Mouse (Mus musculus) CH12.LX (cell line): ENCODE measurements around the gene Atp5l. TPM values are rescaled to one million over a fixed set of nuclear protein-coding genes. Genes with fewer than 3 reads are reported as not detected.

Source experiments
- DNase-seq: peaks from one replicate; pipeline ENCODE4 v3.0.0-alpha.2; 2013; ENCODE audit errors: extremely low read depth
- H3K27ac ChIP-seq: 2 replicates; pipeline ENCODE4 v1.5.1; 2012; ENCODE audit warnings: low read depth, mild to moderate bottlenecking, control low read depth, moderate library complexity; ENCODE audit not compliant: insufficient read depth
- H3K27me3 ChIP-seq: replicated peaks from 2 replicates; pipeline ENCODE3; 2012; ENCODE audit warnings: inconsistent platforms
- H3K36me3 ChIP-seq, 2 experiments: replicated peaks in 1 of 2; 2 replicates each; pipeline versions ENCODE3 to v1.6.1; 2012; ENCODE audit warnings: inconsistent platforms in 1 of 2, low read length in 1 of 2, mild to moderate bottlenecking in 1 of 2, mixed read lengths in 1 of 2, moderate library complexity in 1 of 2; ENCODE audit not compliant: control insufficient read depth in 1 of 2, insufficient read depth in 1 of 2
- H3K4me1 ChIP-seq, 2 experiments: 2 replicates each; pipeline ENCODE4 v1.6.1; 2012; ENCODE audit warnings: inconsistent platforms in 1 of 2, moderate library complexity in 1 of 2; ENCODE audit not compliant: insufficient read depth in 2 of 2, control insufficient read depth in 1 of 2
- H3K4me2 ChIP-seq: 2 replicates; pipeline ENCODE4 v1.6.1; 2012; ENCODE audit warnings: low read depth, mild to moderate bottlenecking, control low read depth; ENCODE audit not compliant: poor library complexity, insufficient read depth, severe bottlenecking
- H3K4me3 ChIP-seq, 3 experiments: fragments of 150-350 bp in 1 of 3; sonication (generic) in 1 of 3; replicated peaks in 1 of 3; 2 replicates each; pipeline versions ENCODE3 to v1.5.1; 2011 to 2012; ENCODE audit warnings: low read depth in 2 of 3, low read length in 2 of 3, mild to moderate bottlenecking in 2 of 3, moderate library complexity in 2 of 3, control low read depth in 1 of 3, improper control_type of control experiment in 1 of 3, inconsistent platforms in 1 of 3, mixed read lengths in 1 of 3; ENCODE audit not compliant: poor library complexity in 1 of 3
- H3K79me2 ChIP-seq: replicated peaks from 2 replicates; pipeline ENCODE4 v1.6.1; 2012; ENCODE audit warnings: mild to moderate bottlenecking, moderate library complexity; ENCODE audit not compliant: control insufficient read depth, poor library complexity, insufficient read depth, severe bottlenecking; ENCODE audit errors: extremely low read depth
- H3K9ac ChIP-seq: 2 replicates; pipeline ENCODE4 v1.6.1; 2012; ENCODE audit warnings: low read depth, mild to moderate bottlenecking, control low read depth, moderate library complexity; ENCODE audit not compliant: insufficient read depth
- H3K9me3 ChIP-seq: replicated peaks from 2 replicates; pipeline ENCODE3; 2012; ENCODE audit warnings: low read length, inconsistent platforms, mixed read lengths
- BHLHE40 ChIP-seq: IDR thresholded peaks from 2 replicates; pipeline ENCODE4 v1.6.1; 2011; ENCODE audit warnings: mild to moderate bottlenecking, low read depth, low read length, improper control_type of control experiment
- CHD1 ChIP-seq: IDR thresholded peaks from 2 replicates; pipeline ENCODE4 v1.6.1; 2012; ENCODE audit warnings: low read depth, low read length, improper control_type of control experiment, inconsistent platforms
- CHD2 ChIP-seq: IDR thresholded peaks from 2 replicates; pipeline ENCODE4 v1.6.1; 2011; ENCODE audit warnings: low read length, improper control_type of control experiment
- CTCF ChIP-seq, 2 experiments: IDR thresholded peaks in 1 of 2; conservative IDR thresholded peaks in 1 of 2; 2 replicates each; pipeline ENCODE4 v1.5.1; 2011 to 2012; ENCODE audit warnings: low read depth in 2 of 2, low read length in 2 of 2, improper control_type of control experiment in 1 of 2, inconsistent platforms in 1 of 2, mild to moderate bottlenecking in 1 of 2, moderate library complexity in 1 of 2
- E2F4 ChIP-seq: IDR thresholded peaks from 2 replicates; pipeline ENCODE4 v1.6.1; 2011; ENCODE audit warnings: low read depth, low read length, improper control_type of control experiment; ENCODE audit not compliant: insufficient replicate concordance
- ELF1 ChIP-seq: IDR thresholded peaks from 2 replicates; pipeline ENCODE4 v1.6.1; 2014; ENCODE audit warnings: low read depth, mild to moderate bottlenecking, inconsistent platforms, low read length, improper control_type of control experiment
- EP300 ChIP-seq: IDR thresholded peaks from 2 replicates; pipeline ENCODE4 v1.6.1; 2011; ENCODE audit warnings: low read length, improper control_type of control experiment
- ETS1 ChIP-seq: conservative IDR thresholded peaks from 2 replicates; pipeline ENCODE4 v1.6.1; 2012; ENCODE audit warnings: low read depth, mild to moderate bottlenecking, inconsistent platforms, low read length, improper control_type of control experiment, moderate library complexity
- GABPA ChIP-seq: IDR thresholded peaks from 2 replicates; pipeline ENCODE4 v1.6.1; 2012; ENCODE audit warnings: low read depth, low read length, improper control_type of control experiment, inconsistent platforms; ENCODE audit not compliant: insufficient replicate concordance
- HCFC1 ChIP-seq: IDR thresholded peaks from 2 replicates; pipeline ENCODE4 v1.6.1; 2012; ENCODE audit warnings: low read depth, mild to moderate bottlenecking, inconsistent platforms, low read length, improper control_type of control experiment
- IRF4 ChIP-seq: IDR thresholded peaks from 2 replicates; pipeline ENCODE4 v1.6.1; 2014; ENCODE audit warnings: low read depth, mild to moderate bottlenecking, inconsistent platforms, low read length, improper control_type of control experiment
- JUN ChIP-seq: IDR thresholded peaks from 2 replicates; pipeline ENCODE4 v1.6.1; 2011; ENCODE audit warnings: low read depth, mild to moderate bottlenecking, low read length, improper control_type of control experiment, moderate library complexity; ENCODE audit not compliant: insufficient read depth
- JUND ChIP-seq: conservative IDR thresholded peaks from 2 replicates; pipeline ENCODE4 v1.6.1; 2011; ENCODE audit warnings: low read depth, low read length, improper control_type of control experiment
- KAT2A ChIP-seq: IDR thresholded peaks from 2 replicates; pipeline ENCODE4 v1.6.1; 2012; ENCODE audit warnings: low read length, improper control_type of control experiment, inconsistent platforms; ENCODE audit not compliant: insufficient replicate concordance
- MAFK ChIP-seq: IDR thresholded peaks from 2 replicates; pipeline ENCODE4 v1.6.1; 2011; ENCODE audit warnings: low read length, improper control_type of control experiment; ENCODE audit not compliant: insufficient replicate concordance
- MAX ChIP-seq: IDR thresholded peaks from 2 replicates; pipeline ENCODE4 v1.6.1; 2011; ENCODE audit warnings: low read length, improper control_type of control experiment
- MAZ ChIP-seq: IDR thresholded peaks from 2 replicates; pipeline ENCODE4 v1.6.1; 2012; ENCODE audit warnings: low read depth, mild to moderate bottlenecking, inconsistent platforms, low read length, improper control_type of control experiment, moderate library complexity
- MEF2A ChIP-seq: IDR thresholded peaks from 2 replicates; pipeline ENCODE4 v1.6.1; 2014; ENCODE audit warnings: low read depth, mild to moderate bottlenecking, inconsistent platforms, low read length, improper control_type of control experiment, borderline replicate concordance
- MXI1 ChIP-seq: IDR thresholded peaks from 2 replicates; pipeline ENCODE4 v1.6.1; 2011; ENCODE audit warnings: mild to moderate bottlenecking, low read depth, low read length, improper control_type of control experiment
- MYC ChIP-seq: IDR thresholded peaks from 2 replicates; pipeline ENCODE4 v1.6.1; 2011; ENCODE audit warnings: low read depth, mild to moderate bottlenecking, improper control_type of control experiment, low read length
- NELFE ChIP-seq: IDR thresholded peaks from 2 replicates; pipeline ENCODE4 v1.6.1; 2011; ENCODE audit warnings: low read depth, low read length, improper control_type of control experiment
- NRF1 ChIP-seq: IDR thresholded peaks from 2 replicates; pipeline ENCODE4 v1.6.1; 2014; ENCODE audit warnings: low read depth, mild to moderate bottlenecking, inconsistent platforms, low read length, improper control_type of control experiment, moderate library complexity
- PAX5 ChIP-seq: IDR thresholded peaks from 2 replicates; pipeline ENCODE4 v1.6.1; 2012; ENCODE audit warnings: low read length, inconsistent platforms, mixed read lengths
- POLR2A ChIP-seq: IDR thresholded peaks from 2 replicates; pipeline ENCODE4 v1.6.1; 2011; ENCODE audit warnings: low read depth, mild to moderate bottlenecking, improper control_type of control experiment, low read length
- POLR2AphosphoS2 ChIP-seq: IDR thresholded peaks from 2 replicates; pipeline ENCODE4 v1.6.1; 2011; ENCODE audit warnings: low read depth, low read length, improper control_type of control experiment
- RAD21 ChIP-seq: IDR thresholded peaks from 2 replicates; pipeline ENCODE4 v1.6.1; 2011; ENCODE audit warnings: low read depth, mild to moderate bottlenecking, low read length, improper control_type of control experiment, moderate library complexity
- RCOR1 ChIP-seq: conservative IDR thresholded peaks from 2 replicates; pipeline ENCODE4 v1.6.1; 2012; ENCODE audit warnings: low read depth, mild to moderate bottlenecking, inconsistent platforms, low read length, improper control_type of control experiment
- SIN3A ChIP-seq: IDR thresholded peaks from 2 replicates; pipeline ENCODE4 v1.6.1; 2012; ENCODE audit warnings: low read length, improper control_type of control experiment, inconsistent platforms
- SMC3 ChIP-seq: IDR thresholded peaks from 2 replicates; pipeline ENCODE4 v1.6.1; 2011; ENCODE audit warnings: low read depth, low read length, improper control_type of control experiment
- TBP ChIP-seq: conservative IDR thresholded peaks from 2 replicates; pipeline ENCODE4 v1.6.1; 2011; ENCODE audit warnings: low read depth, low read length, improper control_type of control experiment
- TCF12 ChIP-seq: IDR thresholded peaks from 2 replicates; pipeline ENCODE4 v1.6.1; 2014; ENCODE audit warnings: low read depth, mild to moderate bottlenecking, inconsistent platforms, low read length, improper control_type of control experiment
- UBTF ChIP-seq: IDR thresholded peaks from 2 replicates; pipeline ENCODE4 v1.6.1; 2012; ENCODE audit warnings: low read depth, mild to moderate bottlenecking, inconsistent platforms, low read length, improper control_type of control experiment, moderate library complexity
- USF1 ChIP-seq: IDR thresholded peaks from 2 replicates; pipeline ENCODE4 v1.6.1; 2014; ENCODE audit warnings: low read depth, mild to moderate bottlenecking, inconsistent platforms, low read length, improper control_type of control experiment
- USF2 ChIP-seq: conservative IDR thresholded peaks from 2 replicates; pipeline ENCODE4 v1.6.1; 2011; ENCODE audit warnings: low read depth, low read length, improper control_type of control experiment
- ZC3H11A ChIP-seq: IDR thresholded peaks from 2 replicates; pipeline ENCODE4 v1.6.1; 2012; ENCODE audit warnings: low read depth, mild to moderate bottlenecking, inconsistent platforms, low read length, improper control_type of control experiment
- ZKSCAN1 ChIP-seq: IDR thresholded peaks from 2 replicates; pipeline ENCODE4 v1.6.1; 2012; ENCODE audit warnings: low read depth, inconsistent platforms, low read length, improper control_type of control experiment, borderline replicate concordance
- ZMIZ1 ChIP-seq: IDR thresholded peaks from 2 replicates; pipeline ENCODE4 v1.6.1; 2012; ENCODE audit warnings: low read depth, mild to moderate bottlenecking, inconsistent platforms, low read length, improper control_type of control experiment
- ZNF384 ChIP-seq: IDR thresholded peaks from 2 replicates; pipeline ENCODE4 v1.6.1; 2012; ENCODE audit warnings: low read depth, low read length, improper control_type of control experiment, inconsistent platforms
- dilution Hi-C: fragments of 300-500 bp; cut with MboI; formaldehyde crosslinking; loops from 2 replicates; pipeline ENCODE4 v1.14.3; 2020; ENCODE audit warnings: low sequenced_read_pairs; ENCODE audit not compliant: extremely low pct_unique_long_range_greater_than_20kb, extremely low pct_ligation_motif_present
- in situ Hi-C: fragments of 300-500 bp; cut with MboI; formaldehyde crosslinking; loops from 3 replicates; pipeline ENCODE4 v1.14.3; 2019; ENCODE audit warnings: low sequenced_read_pairs, low pct_ligation_motif_present, low pct_unique_long_range_greater_than_20kb, mixed read lengths
- polyA plus RNA-seq: library from polyadenylated mRNA; unstranded; fragments of >175 nt; gene quantifications from 2 replicates; pipeline ENCODE4 v1.2.1, GENCODE M21; 2012; ENCODE audit warnings: low read depth; ENCODE audit not compliant: insufficient read length
- total RNA-seq, 2 experiments: library from RNA; depleted of rRNA; stranded (reverse); fragments of 300-350 nt in 1 of 2; fragments of >200 nt in 1 of 2; gene quantifications; 2 replicates each; pipeline ENCODE4 v1.2.3; 2012 to 2014

The Atp5l gene
- total and polyA plus RNA-seq, 3 experiments = 277 to 720 (median 490) TPM

DNA sequence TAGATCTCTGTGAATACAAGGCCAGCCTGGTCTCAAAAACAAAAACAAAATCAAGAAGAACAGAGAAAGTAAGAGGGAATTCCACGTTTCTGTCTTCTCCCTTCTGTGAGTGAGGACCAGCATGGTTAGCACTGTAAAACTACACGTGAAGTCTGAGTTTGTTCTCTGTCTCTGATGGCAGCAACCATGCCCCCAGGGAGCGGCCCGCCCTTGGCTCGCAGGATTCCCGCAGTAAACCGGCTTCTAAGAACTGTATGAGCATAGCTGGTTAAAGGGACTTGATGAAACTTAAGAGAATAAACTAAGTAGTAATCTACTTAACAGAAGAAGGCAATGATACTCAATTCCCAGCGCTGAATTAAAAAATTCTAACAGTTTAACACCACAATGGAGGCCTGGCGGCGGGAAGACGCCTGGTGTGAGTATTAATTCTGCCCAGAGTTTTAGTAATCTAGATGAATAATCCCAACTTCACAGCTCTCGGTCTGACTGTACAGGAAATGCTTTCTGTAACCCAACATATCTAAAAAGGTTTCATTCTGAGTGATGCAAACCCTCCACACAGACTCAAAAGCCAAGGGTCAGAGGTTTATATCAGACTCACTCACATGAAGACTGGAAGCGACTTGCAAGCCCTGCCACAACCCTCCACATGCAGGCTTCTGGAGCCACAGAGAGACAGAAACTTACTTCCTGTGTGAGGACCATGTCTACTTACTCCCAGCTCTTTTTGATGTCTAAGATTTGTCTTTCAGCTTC lies 52.0 kb downstream of the Atp5l start:
- H3K27me3 ChIP-seq = no peaks in the 10 kb centered on the region
- H3K27ac ChIP-seq = peak overlapping the region; percentile 89
- TF ChIP-seq HCFC1 (peak; percentile 42), PAX5 (no peak), KAT2A (0 out of 2 replicates have a peak, but pooled peaks have one; percentile 44), POLR2AphosphoS2 (no peak), RCOR1 (peak; percentile 99), TCF12 (peak; percentile 84), MYC (peak; percentile 90), TBP (0 out of 2 replicates have a peak, but pooled peaks have one; percentile 51), MAZ (peak; percentile 90; the same call in 1 of the 2 replicates), USF1 (no peak), MAFK (peak; percentile 82), BHLHE40 (peak; percentile 92), EP300 (peak; percentile 99), ZC3H11A (no peak), MAX (peak; percentile 76), MEF2A (peak; percentile 93), NELFE (no peak), E2F4 (peak; percentile 90; the same call in 1 of the 2 replicates), JUN (peak; percentile 98), NRF1 (no peak), SMC3 (peak; percentile 22), JUND (peak; percentile 99), CHD2 (peak; percentile 87), UBTF (no peak), ETS1 (peak; percentile 91), ZNF384 (peak; percentile 61; the same call in 1 of the 2 replicates), USF2 (no peak), ZMIZ1 (0 out of 2 replicates have a peak, but pooled peaks have one; percentile 26), ZKSCAN1 (no peak), SIN3A (peak; percentile 97), ELF1 (peak; percentile 60; the same call in 1 of the 2 replicates), CHD1 (0 out of 2 replicates have a peak, but pooled peaks have one; percentile 75), IRF4 (peak; percentile 100), CTCF (conservative IDR thresholded peaks at IDR 0.05 in 1 of 2, IDR thresholded peaks at IDR 0.05 in 1 of 2; ENCODE audit: low read depth in 2 of 2, low read length in 2 of 2) (no peak), RAD21 (no peak; the same call in none of the 2 replicates), POLR2A (no peak), GABPA (no peak), MXI1 (peak; percentile 87)
- dilution Hi-C loops = no loop called here
- peak overlapping the region; percentile 35; the same call in 1 of the 2 replicates for H3K9ac ChIP-seq
- peaks cover 93% of the 10 kb centered on the region for H3K79me2 ChIP-seq
- DNase-seq = peak; percentile 91
- in situ Hi-C loops = no loop called here
- H3K4me2 ChIP-seq = peak overlapping the region; percentile 90
- peak overlapping the region in 1 of 3 experiments; percentile 9 for H3K4me3 ChIP-seq
- peaks cover 38 to 92% of the 10 kb centered on the region in 2 experiments for H3K4me1 ChIP-seq
- H3K9me3 ChIP-seq = no peaks in the 10 kb centered on the region
- H3K36me3 ChIP-seq = peaks cover 29 to 55% of the 10 kb centered on the region in 2 experiments
